Mouse (Mus musculus) gastrocnemius, postnatal 36 days (tissue): ENCODE data around the gene Bclaf1. TPM values are rescaled to one million over a fixed set of nuclear protein-coding genes. Genes with fewer than 3 reads are reported as not detected.

Source experiments
- microRNA-seq, 2 experiments: library from miRNA; unstranded; fragments of <30 nt; microRNA quantifications; one replicate each; pipeline ENCODE4 v1.2.0; 2021
- total RNA-seq, 2 experiments: library from RNA; stranded (reverse); gene quantifications; 2 replicates each; pipeline ENCODE4 v1.2.3; 2021

Gene Bclaf1
- total RNA-seq, 2 experiments from 2014 or later, result 39.4 to 50.0 TPM

Small RNA genes within 50 kb of the gene (microRNA-seq; reads per million reads assigned to microRNA genes)
- 0 reads per million in 2 experiments for gene Mir6413

Other genes starting within 250 kb of the Bclaf1 start
- gene Map7, start 164.0 kb upstream of the Bclaf1 start, total RNA-seq, result 1 to 10 TPM; 2.4 to 4.2 TPM
- under 1 TPM; 0.23 to 0.27 TPM for gene Mtfr2, start 35.3 kb downstream of the Bclaf1 start, total RNA-seq